Mouse (Mus musculus) frontal cortex, adult (tissue): ENCODE measurements around the gene Itga9.
A peak's percentile ranks its signal among the peaks of the same experiment; 100 is the strongest.

ENCODE experiments used
- ATAC-seq: cut with Nextera tagmentation; 2 replicates; pipeline ENCODE4 v1.9.2; 2017; ENCODE audit warnings: mild to moderate bottlenecking, moderate library complexity, mixed read lengths; ENCODE audit not compliant: low TSS enrichment

Itga9 gene

DNA sequence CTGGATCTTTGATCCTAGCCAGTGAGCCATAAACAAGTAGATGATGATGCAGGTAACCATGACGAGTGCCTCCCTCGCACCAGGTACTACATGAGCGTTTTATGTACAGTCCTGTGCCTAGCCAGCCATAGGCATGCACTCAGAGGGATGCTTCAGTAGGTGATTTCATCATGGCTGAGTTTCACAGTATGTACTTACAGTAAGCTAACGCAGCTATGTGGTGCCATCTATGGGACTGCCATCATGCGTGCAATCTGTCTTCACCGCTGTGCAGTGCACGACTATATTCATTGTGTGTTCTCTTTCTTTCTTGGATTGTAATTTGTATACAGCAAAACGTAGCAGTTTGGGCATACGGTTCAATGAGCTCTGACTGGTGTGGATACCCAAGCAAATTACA, 77.9 kb downstream of the Itga9 start:
- peak; percentile 73 for ATAC-seq

DNA sequence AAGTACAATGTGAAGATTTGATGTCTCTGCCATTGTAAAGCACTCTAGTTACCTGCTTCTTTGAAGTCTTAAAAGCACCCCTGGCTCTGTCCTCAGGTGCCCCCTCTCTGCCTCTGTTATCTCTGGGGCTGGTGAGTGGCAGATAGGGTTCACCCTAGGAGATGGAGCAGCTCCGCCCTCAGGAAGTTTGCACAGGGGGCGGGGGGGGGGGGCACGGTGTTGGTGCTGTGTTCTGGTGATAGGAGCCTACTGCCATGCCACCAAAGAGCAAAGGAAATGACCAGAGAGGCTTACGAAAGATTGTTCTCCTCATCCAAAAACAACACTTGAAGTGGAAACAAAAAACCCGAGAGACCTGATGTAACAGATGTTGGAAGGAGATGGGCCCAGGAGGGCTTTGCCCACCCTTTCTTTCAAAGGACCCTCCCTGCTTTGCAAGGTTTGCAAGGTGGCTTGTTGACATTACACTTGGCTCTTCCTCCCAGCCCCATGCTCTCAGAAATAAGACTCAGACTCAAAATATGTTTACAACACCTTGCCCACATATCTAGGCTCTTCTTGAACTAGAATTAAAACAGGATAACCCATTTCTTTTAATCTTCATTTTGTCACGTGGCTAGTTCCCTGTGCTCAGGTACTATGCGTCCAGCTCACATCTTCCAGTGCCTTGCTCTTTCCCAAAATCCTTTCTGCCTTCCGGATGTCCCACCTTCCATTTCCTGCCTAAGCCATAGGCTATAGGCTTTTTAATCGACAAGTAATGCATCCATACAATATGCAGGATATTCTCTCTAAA, 79.9 kb downstream of the Itga9 start:
- no peak for ATAC-seq

- ATAC-seq = no peak
These were observed 81.8 kb downstream of the Itga9 start for GRCm38 (mm10) chr9:118688248-118688647.

GRCm38 (mm10) chr9:118688921-118689451, 82.5 kb downstream of the Itga9 start:
- no peak for ATAC-seq

- peak; percentile 88 for ATAC-seq
These were observed 86.8 kb downstream of the Itga9 start for GRCm38 (mm10) chr9:118693256-118693655.

DNA sequence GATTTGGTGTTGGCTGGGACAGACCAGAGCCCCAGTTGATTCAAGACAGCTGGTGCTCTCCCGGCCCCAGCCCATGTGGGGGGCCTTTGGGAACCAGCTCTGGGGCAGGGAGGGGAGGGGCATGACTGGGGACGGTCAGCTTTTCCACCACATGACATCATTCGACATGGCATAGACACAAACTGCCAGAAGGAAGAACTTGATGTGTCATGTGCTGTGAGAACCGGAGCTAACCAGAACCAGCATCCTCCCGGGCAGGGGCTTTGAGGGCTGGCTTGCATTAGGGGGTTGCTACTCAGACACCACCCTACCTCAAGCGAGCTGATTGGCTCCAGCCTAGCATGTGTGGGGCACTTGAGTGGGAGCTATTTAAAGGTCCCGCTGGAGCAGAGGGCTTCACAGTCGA, 87.9 kb downstream of the Itga9 start:
- ATAC-seq = no peak

- no peak for ATAC-seq
These were observed 91.7 kb downstream of the Itga9 start for GRCm38 (mm10) chr9:118698191-118698590.

GRCm38 (mm10) chr9:118699716-118700115, 93.2 kb downstream of the Itga9 start:
- no peak for ATAC-seq

GRCm38 (mm10) chr9:118700889-118701288, 94.4 kb downstream of the Itga9 start:
- no peak for ATAC-seq

DNA sequence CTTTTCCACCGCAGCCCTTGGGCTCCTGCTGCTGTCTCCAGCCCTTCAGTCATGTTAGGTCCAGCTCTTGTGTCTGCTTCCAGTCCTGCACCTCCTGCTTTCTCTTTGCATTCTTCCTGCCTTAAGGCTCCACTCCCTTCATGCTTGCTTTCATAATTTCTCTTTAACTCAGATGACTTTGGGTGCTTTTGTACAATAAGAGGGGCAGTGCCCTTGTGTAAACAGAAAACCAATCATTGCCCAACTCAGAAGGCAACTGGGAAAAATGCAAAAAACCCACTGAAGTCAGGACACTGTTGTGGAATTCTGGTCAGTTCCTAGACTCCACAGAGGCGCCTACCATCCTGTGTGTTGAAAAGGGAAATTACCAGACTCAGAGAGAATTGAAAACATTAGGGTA, 95.3 kb downstream of the Itga9 start:
- no peak for ATAC-seq

GRCm38 (mm10) chr9:118703146-118703545, 96.7 kb downstream of the Itga9 start:
- ATAC-seq = no peak

DNA sequence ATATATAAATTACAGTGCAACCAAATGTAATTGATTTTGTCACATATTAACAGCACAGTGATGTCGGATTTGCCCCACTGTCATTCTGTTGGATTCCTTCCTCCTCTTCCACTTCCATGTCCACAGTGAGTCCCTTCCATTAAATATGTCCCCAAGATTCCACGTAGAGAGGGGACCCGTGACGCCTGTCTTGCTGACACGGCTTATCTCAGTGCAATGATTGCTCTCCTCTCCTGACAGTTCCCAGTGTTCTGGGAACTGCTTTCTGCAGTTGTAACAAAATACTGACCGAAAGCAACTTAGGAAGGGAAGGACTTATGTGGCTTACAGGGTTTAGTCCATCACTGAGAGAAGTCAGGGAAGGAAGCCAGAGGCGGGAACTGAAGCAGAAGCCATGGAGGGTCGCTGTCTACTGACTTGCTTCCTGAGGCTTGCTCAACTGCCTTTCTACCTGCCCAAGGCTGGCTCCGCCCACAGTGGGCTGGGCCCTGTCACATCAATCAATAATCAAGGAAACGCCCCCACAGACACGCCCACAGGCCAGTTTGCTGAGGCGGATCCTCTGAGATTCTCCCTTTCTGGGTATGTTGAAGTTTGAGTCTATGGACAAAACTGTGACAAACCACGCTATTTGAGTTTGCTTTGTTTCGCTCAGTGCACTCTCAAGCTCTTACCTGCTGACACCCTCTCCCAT, 99.0 kb downstream of the Itga9 start:
- no peak for ATAC-seq

DNA sequence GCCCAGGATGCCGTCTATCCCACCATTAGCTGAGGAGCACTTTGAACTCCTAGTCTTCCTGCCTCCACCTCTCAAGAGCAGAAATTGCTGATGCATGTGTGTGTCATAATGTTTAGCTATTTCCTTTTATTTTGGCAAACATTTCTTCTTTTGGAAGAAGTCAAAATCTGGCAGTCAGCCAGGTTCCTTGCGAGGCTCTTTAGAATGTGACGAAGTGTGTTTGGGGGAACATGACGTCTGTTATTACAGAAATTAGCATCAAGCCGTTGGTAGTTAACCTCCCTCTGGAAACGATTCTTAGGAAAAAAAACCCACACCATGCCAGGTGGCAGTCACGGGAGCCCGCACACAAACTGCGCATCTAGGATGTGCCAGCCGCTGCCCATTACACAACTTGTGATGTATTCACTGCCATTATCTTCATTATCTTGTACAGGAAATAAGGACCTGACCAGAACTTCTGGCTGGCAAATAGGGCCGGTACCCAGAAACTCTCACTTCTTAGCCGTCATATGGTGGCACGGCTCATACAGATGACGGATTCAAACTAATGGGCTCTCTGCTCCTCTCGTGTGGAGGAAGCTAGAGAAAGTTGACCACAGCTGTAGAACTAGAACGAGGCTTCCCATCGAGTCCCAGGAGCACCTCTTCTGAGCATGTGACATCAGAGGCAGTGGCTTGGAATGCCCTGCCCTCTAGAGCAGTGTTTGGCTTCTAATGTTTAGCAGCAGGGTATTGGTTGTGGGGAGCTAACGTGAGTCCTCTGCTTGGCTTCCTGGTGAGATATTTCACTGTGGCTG, 99.9 kb downstream of the Itga9 start:
- ATAC-seq = 0 out of 2 replicates have a peak, but pooled peaks have one; percentile 38

- ATAC-seq = no peak
These were observed 104.1 kb downstream of the Itga9 start for GRCm38 (mm10) chr9:118710625-118711024.

DNA sequence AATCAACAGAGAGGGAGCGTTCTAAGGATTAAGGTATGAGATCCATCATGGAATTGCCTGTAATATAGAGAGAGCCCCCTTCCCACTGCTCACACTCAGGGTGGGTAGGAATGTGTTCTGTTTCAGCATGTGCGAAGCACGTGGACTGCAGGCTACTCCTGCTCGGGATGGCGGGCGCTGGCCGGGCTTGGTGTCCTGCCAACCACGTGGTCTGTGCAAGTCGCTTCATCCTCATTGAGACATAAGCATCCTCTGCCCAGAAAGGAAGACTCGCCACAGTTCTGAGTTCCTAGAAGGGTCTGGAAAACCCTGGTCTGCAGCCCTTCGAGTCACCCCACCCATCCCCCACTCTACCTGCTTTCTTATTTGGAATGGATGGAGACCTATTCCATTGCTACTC, 105.3 kb downstream of the Itga9 start:
- no peak for ATAC-seq

- ATAC-seq = no peak
These were observed 107.0 kb downstream of the Itga9 start for GRCm38 (mm10) chr9:118713515-118713914.

DNA sequence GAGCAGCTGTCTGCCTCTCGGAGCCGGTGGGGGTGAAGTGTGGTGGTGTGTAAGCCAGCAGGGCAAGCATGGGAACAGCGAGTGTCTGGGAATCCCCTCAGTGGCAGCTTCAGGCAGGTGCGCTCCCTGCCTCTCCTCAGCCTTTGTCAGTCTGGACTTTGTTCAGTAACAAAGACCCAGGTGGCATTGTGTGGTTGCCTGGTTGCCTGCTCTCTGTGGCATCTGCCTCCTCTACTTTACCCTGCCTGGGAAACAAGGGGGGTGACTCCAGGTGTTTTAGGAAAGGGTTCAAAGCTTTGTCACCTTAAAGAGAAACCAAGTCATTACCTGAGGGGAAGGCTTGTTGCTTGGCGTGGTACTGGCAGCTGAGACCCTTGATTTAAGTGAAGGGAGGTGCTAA, 108.0 kb downstream of the Itga9 start:
- ATAC-seq = no peak

DNA sequence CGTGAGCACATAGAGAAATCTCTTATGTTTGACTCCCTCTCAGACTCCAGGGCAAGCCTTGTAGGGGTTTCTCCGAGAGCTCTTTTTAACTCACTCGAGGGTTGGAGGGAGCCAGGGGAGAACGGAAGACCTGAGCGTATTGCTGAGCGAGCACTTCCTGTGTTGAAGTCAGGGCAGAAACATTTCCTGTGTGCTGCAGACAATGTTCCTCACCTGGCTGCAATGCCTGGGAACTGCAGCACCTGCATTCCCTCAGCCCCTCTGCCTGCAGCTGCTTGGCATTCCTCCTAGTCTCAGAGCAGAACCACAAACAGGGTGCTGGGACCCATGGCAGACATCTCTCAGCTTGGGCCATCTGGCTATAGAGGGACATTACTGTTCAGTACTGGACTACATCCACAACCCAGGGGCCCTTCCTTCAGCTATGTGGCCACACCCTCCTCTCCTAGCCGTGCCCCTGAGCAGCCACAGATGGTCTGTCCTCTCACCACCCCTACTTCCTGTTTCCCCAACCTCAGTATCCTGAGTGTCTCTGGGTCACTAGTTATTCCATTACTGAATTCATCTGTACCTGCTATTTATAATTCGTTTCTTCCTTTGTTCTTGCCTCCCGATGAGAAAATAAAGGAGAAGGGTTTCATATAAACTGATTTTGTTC, 109.6 kb downstream of the Itga9 start:
- no peak for ATAC-seq

DNA sequence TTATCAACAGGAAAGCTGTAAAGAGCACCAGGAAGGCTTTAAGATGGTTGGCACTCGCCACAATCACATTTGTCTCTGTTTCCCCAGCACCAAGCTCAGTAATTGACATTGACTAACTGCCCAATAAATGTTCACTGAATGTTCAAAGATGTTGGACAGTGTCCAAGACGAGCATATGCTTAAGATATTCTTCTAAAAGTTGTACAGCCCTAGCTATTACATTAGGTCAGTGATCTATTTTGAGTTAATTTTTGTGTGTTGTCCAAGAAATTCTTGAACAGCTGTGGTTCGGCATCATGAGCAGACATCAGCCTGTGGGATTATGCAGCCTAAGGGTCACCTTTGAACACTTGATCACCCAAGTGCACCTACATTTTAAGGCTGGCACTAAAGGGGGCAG, 110.9 kb downstream of the Itga9 start:
- ATAC-seq = no peak

DNA sequence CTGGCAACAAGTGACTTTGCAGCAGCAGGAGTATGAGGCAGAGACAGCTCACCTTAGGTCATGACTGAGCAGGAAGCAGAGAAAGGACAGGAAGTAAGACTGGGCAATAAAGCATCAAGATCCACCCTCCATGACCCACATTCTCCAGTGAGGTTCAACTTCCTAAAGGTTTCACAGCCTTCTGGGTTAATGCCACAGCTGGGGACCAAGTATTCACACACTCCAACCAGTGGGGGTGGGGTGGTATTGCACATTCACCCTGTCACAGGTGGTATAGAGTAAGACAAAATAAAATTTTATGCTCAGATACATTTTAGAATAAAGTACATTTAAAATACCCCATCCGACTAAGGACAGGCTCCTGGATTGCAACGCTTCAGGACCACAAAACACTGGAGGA, 112.0 kb downstream of the Itga9 start:
- no peak for ATAC-seq

GRCm38 (mm10) chr9:118721056-118721455, 114.6 kb downstream of the Itga9 start:
- ATAC-seq = no peak
